Mouse (Mus musculus) hindbrain, embryonic 12.5 days (tissue): Measurements from ENCODE around the gene Fam151b. TPM values are rescaled to one million over a fixed set of nuclear protein-coding genes. Genes with fewer than 3 reads are reported as not detected.

Experiments used
- ATAC-seq: fragments of 200-750 bp; cut with Nextera tagmentation; 2 replicates; pipeline ENCODE4 v1.8.0; 2017; ENCODE audit warnings: moderate TSS enrichment; ENCODE audit not compliant: low FRiP score
- H3K27ac ChIP-seq: fragments of 300-500 bp; sonication (generic); 2 replicates; pipeline ENCODE4 v1.5.1; 2016; ENCODE audit warnings: mild to moderate bottlenecking
- H3K27me3 ChIP-seq: fragments of 300-500 bp; sonication (generic); 2 replicates; pipeline ENCODE4 v1.6.1; 2016; ENCODE audit warnings: mild to moderate bottlenecking
- H3K36me3 ChIP-seq: fragments of 300-500 bp; sonication (generic); 2 replicates; pipeline ENCODE4 v1.6.1; 2016; ENCODE audit warnings: mild to moderate bottlenecking
- H3K4me1 ChIP-seq: fragments of 300-500 bp; sonication (generic); 2 replicates; pipeline ENCODE4 v1.6.1; 2016
- H3K4me2 ChIP-seq: fragments of 300-500 bp; sonication (generic); replicated peaks from 2 replicates; pipeline ENCODE4 v1.6.1; 2016; ENCODE audit warnings: mild to moderate bottlenecking
- H3K4me3 ChIP-seq: fragments of 300-500 bp; sonication (generic); 2 replicates; pipeline ENCODE4 v1.5.1; 2016; ENCODE audit warnings: mild to moderate bottlenecking
- H3K9ac ChIP-seq: fragments of 300-500 bp; sonication (generic); 2 replicates; pipeline ENCODE4 v1.6.1; 2016; ENCODE audit warnings: mild to moderate bottlenecking, moderate library complexity
- H3K9me3 ChIP-seq: fragments of 300-500 bp; sonication (generic); replicated peaks from 2 replicates; pipeline ENCODE4 v1.6.1; 2016; ENCODE audit warnings: mild to moderate bottlenecking
- WGBS: fragments of 180-500 bp; shearing (Covaris S2); methylation state at CpG from one replicate; pipeline ENCODE4 v1.1.7; 2016; 5-methylcytosine and 5-hydroxymethylcytosine counted together
- polyA plus RNA-seq: library from polyadenylated mRNA; unstranded; fragments of >200 nt; fragmentation: Nextera tagmentation; extraction: Ambion mirVana; gene quantifications from 2 replicates; pipeline ENCODE4 v1.2.1, GENCODE M21; 2016

The Fam151b gene
- polyA plus RNA-seq, 1 experiment from 2014 or later: 0.18 TPM

GRCm38 (mm10) chr13:92469381-92469780, 14.4 kb downstream of the Fam151b start:
- Histone ChIP-seq H3K27me3 (no peaks in the 10 kb centered on the region), H3K4me1 (no peaks in the 10 kb centered on the region), H3K4me2 (no peak overlapping the region), H3K27ac (no peak overlapping the region), H3K36me3 (0 out of 2 replicates have a peak, but pooled peaks cover 2% of the 10 kb centered on the region), H3K4me3 (no peak overlapping the region), H3K9ac (no peak overlapping the region), H3K9me3 (no peaks in the 10 kb centered on the region)
- no peak for ATAC-seq
- WGBS: 68% methylated on average over 2 of the region's 2 CpGs

GRCm38 (mm10) chr13:92467891-92468290, 15.9 kb downstream of the Fam151b start:
- ATAC-seq: no peak
- Histone ChIP-seq H3K4me1 (no peaks in the 10 kb centered on the region), H3K27me3 (no peaks in the 10 kb centered on the region), H3K36me3 (0 out of 2 replicates have a peak, but pooled peaks cover 2% of the 10 kb centered on the region), H3K9me3 (no peaks in the 10 kb centered on the region), H3K27ac (no peak overlapping the region), H3K4me3 (no peak overlapping the region), H3K9ac (no peak overlapping the region), H3K4me2 (no peak overlapping the region)
- 76% methylated on average over 9 of the region's 9 CpGs for WGBS

GRCm38 (mm10) chr13:92464698-92465097, 19.1 kb downstream of the Fam151b start:
- Histone ChIP-seq H3K27ac (no peak overlapping the region), H3K27me3 (no peaks in the 10 kb centered on the region), H3K9ac (no peak overlapping the region), H3K36me3 (0 out of 2 replicates have a peak, but pooled peaks cover 2% of the 10 kb centered on the region), H3K9me3 (no peaks in the 10 kb centered on the region), H3K4me1 (no peaks in the 10 kb centered on the region), H3K4me3 (no peak overlapping the region), H3K4me2 (no peak overlapping the region)
- ATAC-seq: no peak
- WGBS: 94% methylated on average over 3 of the region's 3 CpGs

- no peaks in the 10 kb centered on the region for H3K27me3 ChIP-seq
- H3K27ac ChIP-seq: no peak overlapping the region
- no peak overlapping the region for H3K9ac ChIP-seq
- no peak for ATAC-seq
- whole genome bisulfite sequencing: 92% methylated on average over 7 of the region's 7 CpGs
- no peak overlapping the region for H3K4me3 ChIP-seq
- H3K9me3 ChIP-seq: no peaks in the 10 kb centered on the region
- no peak overlapping the region for H3K4me2 ChIP-seq
- H3K36me3 ChIP-seq: no peaks in the 10 kb centered on the region
- H3K4me1 ChIP-seq: no peaks in the 10 kb centered on the region
Observed at GRCm38 (mm10) chr13:92446872-92447271, 36.9 kb downstream of the Fam151b start.

- no peak for ATAC-seq
- H3K27me3 ChIP-seq: no peaks in the 10 kb centered on the region
- WGBS: 79% methylated on average over 13 of the region's 13 CpGs
Observed at GRCm38 (mm10) chr13:92440286-92440685, 43.5 kb downstream of the Fam151b start.

GRCm38 (mm10) chr13:92438656-92439055, 45.2 kb downstream of the Fam151b start:
- no peaks in the 10 kb centered on the region for H3K9me3 ChIP-seq
- no peaks in the 10 kb centered on the region for H3K4me1 ChIP-seq
- ATAC-seq: no peak
- H3K36me3 ChIP-seq: no peaks in the 10 kb centered on the region
- H3K4me3 ChIP-seq: no peak overlapping the region
- H3K27ac ChIP-seq: no peak overlapping the region
- 90% methylated on average over 10 of the region's 10 CpGs for WGBS
- no peak overlapping the region for H3K9ac ChIP-seq
- H3K27me3 ChIP-seq: no peaks in the 10 kb centered on the region
- H3K4me2 ChIP-seq: no peak overlapping the region

More at GRCm38 (mm10) chr13:92440286-92440685, 43.5 kb downstream of the Fam151b start:
- no peak overlapping the region for H3K9ac ChIP-seq
- H3K4me1 ChIP-seq: no peaks in the 10 kb centered on the region
- H3K4me3 ChIP-seq: no peak overlapping the region
- H3K9me3 ChIP-seq: no peaks in the 10 kb centered on the region
- no peak overlapping the region for H3K4me2 ChIP-seq
- no peaks in the 10 kb centered on the region for H3K36me3 ChIP-seq
- H3K27ac ChIP-seq: no peak overlapping the region

GRCm38 (mm10) chr13:92427351-92427855, 56.4 kb downstream of the Fam151b start:
- H3K27me3 ChIP-seq: peaks cover 64% of the 10 kb centered on the region
- no peaks in the 10 kb centered on the region for H3K9me3 ChIP-seq
- no peak for ATAC-seq
- H3K4me2 ChIP-seq: peak overlapping the region; percentile 92; the same call in 1 of the 2 replicates
- H3K4me3 ChIP-seq: peak overlapping the region; percentile 69; the same call in 1 of the 2 replicates
- H3K4me1 ChIP-seq: peaks cover 13% of the 10 kb centered on the region
- H3K9ac ChIP-seq: no peak overlapping the region
- H3K36me3 ChIP-seq: no peaks in the 10 kb centered on the region
- WGBS: 45% methylated on average over 4 of the region's 4 CpGs
- no peak overlapping the region for H3K27ac ChIP-seq

GRCm38 (mm10) chr13:92426294-92427051, 57.3 kb downstream of the Fam151b start:
- H3K4me2 ChIP-seq: peak overlapping the region; percentile 92
- no peak overlapping the region for H3K27ac ChIP-seq
- H3K4me1 ChIP-seq: peaks cover 13% of the 10 kb centered on the region
- peaks cover 64% of the 10 kb centered on the region for H3K27me3 ChIP-seq
- H3K9me3 ChIP-seq: no peaks in the 10 kb centered on the region
- peak; percentile 61 for ATAC-seq
- H3K9ac ChIP-seq: peak overlapping the region; percentile 64
- under 1% methylated on average over 65 of the region's 92 CpGs for WGBS
- peak overlapping the region; percentile 69 for H3K4me3 ChIP-seq
- H3K36me3 ChIP-seq: no peaks in the 10 kb centered on the region

GRCm38 (mm10) chr13:92425758-92426264, 58.0 kb downstream of the Fam151b start, which contains the start of gene Ankrd34b:
TSS of gene Ankrd34b (plus strand) at chr13:92425896.
- Histone ChIP-seq H3K4me3 (peak within 1 kb of the TSS; percentile 69), H3K4me1 (peaks cover 13% of the 10 kb centered on the region), H3K27ac (no peak within 1 kb of the TSS), H3K4me2 (peak within 1 kb of the TSS; percentile 92), H3K9me3 (no peaks in the 10 kb centered on the region), H3K27me3 (peaks cover 64% of the 10 kb centered on the region), H3K36me3 (no peaks in the 10 kb centered on the region), H3K9ac (peak within 1 kb of the TSS; percentile 64)
- peak; percentile 91 for ATAC-seq
- WGBS: under 1% methylated on average over 50 of the region's 54 CpGs

GRCm38 (mm10) chr13:92423711-92424110, 60.1 kb downstream of the Fam151b start:
- 62% methylated on average over 3 of the region's 3 CpGs for WGBS
- ATAC-seq: no peak
- no peak overlapping the region for H3K4me3 ChIP-seq

GRCm38 (mm10) chr13:92419630-92420029, 64.2 kb downstream of the Fam151b start:
- 88% methylated on average over 11 of the region's 11 CpGs for WGBS
- Histone ChIP-seq H3K4me3 (no peak overlapping the region), H3K9ac (no peak overlapping the region), H3K4me2 (no peak overlapping the region), H3K27me3 (peaks cover 17% of the 10 kb centered on the region), H3K27ac (no peak overlapping the region), H3K36me3 (no peaks in the 10 kb centered on the region), H3K4me1 (no peaks in the 10 kb centered on the region), H3K9me3 (no peaks in the 10 kb centered on the region)
- no peak for ATAC-seq

More at GRCm38 (mm10) chr13:92423711-92424110, 60.1 kb downstream of the Fam151b start:
- H3K4me2 ChIP-seq: no peak overlapping the region
- no peak overlapping the region for H3K9ac ChIP-seq
- H3K9me3 ChIP-seq: no peaks in the 10 kb centered on the region
- H3K27me3 ChIP-seq: peaks cover 57% of the 10 kb centered on the region
- H3K36me3 ChIP-seq: no peaks in the 10 kb centered on the region
- H3K4me1 ChIP-seq: peaks cover 13% of the 10 kb centered on the region
- no peak overlapping the region for H3K27ac ChIP-seq

GRCm38 (mm10) chr13:92410486-92410885, 73.3 kb downstream of the Fam151b start:
- Histone ChIP-seq H3K9ac (no peak overlapping the region), H3K4me2 (no peak overlapping the region), H3K27me3 (no peaks in the 10 kb centered on the region), H3K36me3 (no peaks in the 10 kb centered on the region), H3K27ac (no peak overlapping the region), H3K4me3 (no peak overlapping the region), H3K9me3 (0 out of 2 replicates have a peak, but pooled peaks cover 4% of the 10 kb centered on the region), H3K4me1 (no peaks in the 10 kb centered on the region)
- ATAC-seq: no peak
- WGBS: 68% methylated on average over 2 of the region's 2 CpGs
